Mouse (Mus musculus): ENCODE data around the gene Il4i1. TPM values are rescaled to one million over a fixed set of nuclear protein-coding genes. Genes with fewer than 3 reads are reported as not detected.

Gene Il4i1
- total and polyA plus RNA-seq, 3 experiments: 1.6 to 2.6 (median 1.8) TPM

- peak; percentile 100 for DNase-seq
Observed at GRCm38 (mm10) chr7:44848561-44849415, 32.6 kb downstream of the Il4i1 start, which contains the start of the genes Akt1s1 and Tbc1d17. Akt1s1 (plus strand) TSS chr7:44848991. Tbc1d17 (minus strand) TSS chr7:44849079.

GRCm38 (mm10) chr7:44849416-44850111, 33.4 kb downstream of the Il4i1 start:
- DNase-seq: peak; percentile 95

- peak; percentile 86 for DNase-seq
Observed at GRCm38 (mm10) chr7:44850146-44850545, 34.0 kb downstream of the Il4i1 start.

- DNase-seq: peak; percentile 46
Observed at GRCm38 (mm10) chr7:44850789-44851624, 34.8 kb downstream of the Il4i1 start.

GRCm38 (mm10) chr7:44851625-44852234, 35.5 kb downstream of the Il4i1 start:
- DNase-seq: no peak

GRCm38 (mm10) chr7:44852259-44853027, 36.3 kb downstream of the Il4i1 start:
- DNase-seq: peak; percentile 28

- peak; percentile 33 for DNase-seq
Observed at GRCm38 (mm10) chr7:44853065-44853464, 36.9 kb downstream of the Il4i1 start.

GRCm38 (mm10) chr7:44853596-44854355, 37.6 kb downstream of the Il4i1 start:
- peak; percentile 65 for DNase-seq

- DNase-seq: peak; percentile 97
Observed at GRCm38 (mm10) chr7:44854356-44855031, 38.3 kb downstream of the Il4i1 start.

GRCm38 (mm10) chr7:44855036-44855435, 38.8 kb downstream of the Il4i1 start:
- no peak for DNase-seq

GRCm38 (mm10) chr7:44856265-44856916, 40.2 kb downstream of the Il4i1 start:
- no peak for DNase-seq

- peak; percentile 91 for DNase-seq
Observed at GRCm38 (mm10) chr7:44857042-44857552, 40.9 kb downstream of the Il4i1 start, which contains the start of gene Pnkp. Pnkp (plus strand) TSS chr7:44857139.

GRCm38 (mm10) chr7:44857905-44858304, 41.7 kb downstream of the Il4i1 start:
- peak; percentile 55 for DNase-seq

GRCm38 (mm10) chr7:44859896-44860295, 43.7 kb downstream of the Il4i1 start:
- no peak for DNase-seq

GRCm38 (mm10) chr7:44860576-44861428, 44.6 kb downstream of the Il4i1 start:
- DNase-seq: peak; percentile 77

- DNase-seq: peak; percentile 45
Observed at GRCm38 (mm10) chr7:44861429-44861816, 45.2 kb downstream of the Il4i1 start.

GRCm38 (mm10) chr7:44862434-44862833, 46.2 kb downstream of the Il4i1 start:
- DNase-seq: peak; percentile 56

GRCm38 (mm10) chr7:44863210-44863609, 47.0 kb downstream of the Il4i1 start:
- DNase-seq: peak; percentile 42

All from adrenal gland, adult 2 months (tissue).